Mouse (Mus musculus) induced T-regulatory cell, adult 2 months (primary cell): Measurements from ENCODE around the gene Pign.

ENCODE experiments used
- DNase-seq: peaks from one replicate; pipeline ENCODE4 v3.0.0-alpha.2; 2012; ENCODE audit warnings: low read depth

Pign gene

DNA sequence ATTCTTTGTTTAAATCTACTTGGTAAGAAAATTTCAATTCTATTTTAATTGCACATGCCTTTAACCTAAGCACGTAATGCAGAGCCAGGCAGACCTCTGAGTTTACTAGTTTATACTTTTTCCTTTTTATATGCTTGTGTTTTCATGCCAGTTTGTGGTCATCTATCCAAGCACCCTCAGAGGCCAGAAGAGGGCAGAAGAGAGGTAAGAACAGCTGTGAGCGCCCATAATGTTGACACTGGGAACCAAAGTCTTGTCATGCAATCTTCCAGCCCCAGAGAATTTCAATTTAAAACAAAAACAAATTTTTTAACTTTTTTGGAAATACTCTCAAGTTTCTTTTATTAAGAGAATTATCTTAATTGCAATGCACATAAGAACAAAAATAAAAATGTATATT is 99.7 kb downstream of the Pign start:
- peak; percentile 18 for DNase-seq

DNA sequence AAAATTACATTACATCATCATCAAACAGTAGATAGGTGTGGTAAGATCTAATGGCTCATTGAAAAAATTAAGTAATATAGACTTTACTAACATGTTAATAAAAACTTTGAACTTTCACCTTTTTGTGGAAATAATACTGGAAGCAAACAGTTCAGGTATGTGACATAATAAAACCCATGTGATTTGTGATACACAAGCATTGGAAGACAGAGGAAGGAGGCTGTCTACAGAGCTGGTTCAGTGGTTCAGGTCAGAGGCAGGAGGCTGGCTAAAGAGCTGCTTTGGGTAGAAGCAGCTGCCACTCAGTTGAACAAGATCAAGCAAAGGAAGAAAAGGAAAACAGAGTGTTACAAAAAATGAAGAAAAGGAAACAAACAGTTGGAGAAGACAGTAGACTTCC is 107.4 kb downstream of the Pign start:
- DNase-seq: no peak

DNA sequence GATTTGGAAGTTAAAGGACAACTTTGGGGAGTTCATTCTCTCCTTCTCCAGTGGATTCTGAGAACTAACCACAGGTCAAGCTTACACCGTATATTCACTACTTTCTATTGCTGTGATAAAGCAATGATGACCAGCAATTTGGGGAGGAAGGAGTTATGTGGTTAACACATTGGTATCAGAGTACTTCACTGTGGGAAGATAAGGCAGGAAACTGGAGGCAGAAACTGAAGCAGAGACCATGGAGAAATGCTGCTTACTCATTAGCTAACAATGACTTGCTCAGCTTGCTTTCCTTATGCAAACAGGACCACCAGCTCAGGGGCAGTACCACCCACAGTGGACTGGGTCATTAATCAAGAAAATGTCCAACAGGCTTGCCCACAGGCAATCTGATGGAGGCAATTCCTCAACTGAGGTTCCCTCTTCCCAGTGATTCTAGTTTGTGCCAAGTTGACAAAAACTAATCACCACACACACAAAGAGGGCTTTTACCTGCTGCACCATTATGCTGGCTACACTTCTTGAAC is 108.2 kb downstream of the Pign start:
- DNase-seq: no peak

DNA sequence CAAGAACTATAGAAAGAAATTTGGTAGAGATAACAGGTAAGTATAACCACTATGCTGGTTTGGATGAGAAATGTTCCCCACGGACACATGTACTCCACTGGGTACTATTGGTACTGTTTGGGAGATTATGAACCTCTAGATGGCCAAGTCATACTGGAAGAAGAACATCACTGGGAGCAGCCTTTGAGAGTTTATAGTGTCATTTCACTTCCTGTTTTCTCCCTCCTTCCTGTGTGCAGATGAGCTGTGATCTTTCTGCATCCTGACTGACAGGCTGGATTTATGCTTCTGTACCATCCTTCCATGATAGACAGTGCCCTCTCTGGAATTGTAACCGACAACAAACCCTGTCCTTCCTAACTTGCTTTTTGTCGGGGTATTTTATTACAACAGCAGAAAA is 110.3 kb downstream of the Pign start:
- no peak for DNase-seq

DNA sequence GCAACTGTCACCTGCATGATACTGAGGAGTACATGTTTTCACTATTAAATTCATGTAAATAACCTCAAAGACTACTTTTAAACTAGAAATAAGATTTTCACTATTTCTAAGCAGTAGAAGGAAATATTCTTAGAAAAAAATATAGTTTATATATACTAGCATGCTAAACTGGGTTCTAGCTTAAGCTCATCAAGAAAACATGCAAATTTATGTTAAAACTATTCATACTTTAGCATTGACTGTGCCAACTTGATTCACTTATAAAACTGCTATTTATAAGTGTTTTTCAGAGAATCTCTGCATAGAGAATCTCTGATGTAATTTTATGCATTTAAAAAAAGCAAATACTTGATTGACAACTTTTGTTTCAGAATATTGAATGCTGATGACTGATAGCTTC is 113.3 kb downstream of the Pign start:
- no peak for DNase-seq

DNA sequence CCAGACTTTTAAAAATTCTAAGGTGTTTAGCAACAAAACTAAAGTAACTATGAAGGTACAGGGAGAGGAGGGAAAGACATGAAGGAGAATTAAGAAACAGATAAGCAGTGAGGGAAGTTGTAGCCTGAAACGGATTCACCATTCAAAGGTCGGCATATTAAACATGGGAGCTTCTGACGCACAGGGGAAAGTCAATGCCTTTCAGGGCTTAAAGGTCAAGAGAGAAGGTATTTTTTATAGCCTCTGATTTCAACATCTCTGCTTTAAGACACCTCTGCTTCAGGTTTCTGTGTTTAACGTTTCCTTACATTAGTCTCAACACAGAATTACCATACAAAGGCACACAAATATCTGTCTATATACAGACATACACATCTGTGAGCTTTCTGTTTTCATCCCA is 113.8 kb downstream of the Pign start:
- DNase-seq: no peak

DNA sequence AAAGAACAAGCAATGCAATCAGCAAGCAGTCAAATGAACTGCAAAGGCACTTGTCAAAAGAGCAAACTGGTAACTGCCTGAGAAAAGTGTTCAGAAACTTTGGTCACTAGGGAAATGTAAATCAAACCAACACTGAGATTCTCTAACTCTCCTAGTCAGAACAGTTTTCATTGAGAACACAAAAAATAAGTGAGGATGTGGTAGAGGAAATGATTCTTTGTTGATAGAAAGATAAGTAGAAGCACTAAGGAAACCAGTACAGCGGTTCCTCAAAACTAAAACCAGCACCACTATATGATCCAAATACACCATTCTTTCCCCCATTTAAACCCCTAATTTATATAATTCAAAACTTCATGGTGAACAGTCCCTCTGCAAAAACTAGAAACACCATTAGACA is 120.4 kb downstream of the Pign start:
- DNase-seq: peak; percentile 35

DNA sequence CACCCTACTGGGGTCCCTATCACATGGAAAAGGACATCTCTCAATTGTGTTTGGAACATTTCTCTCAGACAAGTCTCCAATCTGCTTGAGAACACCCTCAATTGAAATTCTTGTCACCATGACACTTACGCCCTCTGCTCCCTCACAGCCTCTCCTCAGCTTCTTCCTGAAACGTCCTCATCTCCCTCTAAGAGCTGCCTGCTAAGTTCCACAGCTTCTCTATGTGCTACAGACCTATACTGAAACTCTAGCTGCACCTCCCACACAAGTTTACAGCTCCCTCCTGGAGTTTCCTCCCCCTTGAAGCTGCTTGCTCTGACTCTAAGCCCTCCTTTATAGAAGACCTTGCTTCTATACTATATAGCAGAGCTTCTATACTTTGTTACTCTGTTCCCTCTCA is 139.7 kb downstream of the Pign start:
- DNase-seq: no peak

DNA sequence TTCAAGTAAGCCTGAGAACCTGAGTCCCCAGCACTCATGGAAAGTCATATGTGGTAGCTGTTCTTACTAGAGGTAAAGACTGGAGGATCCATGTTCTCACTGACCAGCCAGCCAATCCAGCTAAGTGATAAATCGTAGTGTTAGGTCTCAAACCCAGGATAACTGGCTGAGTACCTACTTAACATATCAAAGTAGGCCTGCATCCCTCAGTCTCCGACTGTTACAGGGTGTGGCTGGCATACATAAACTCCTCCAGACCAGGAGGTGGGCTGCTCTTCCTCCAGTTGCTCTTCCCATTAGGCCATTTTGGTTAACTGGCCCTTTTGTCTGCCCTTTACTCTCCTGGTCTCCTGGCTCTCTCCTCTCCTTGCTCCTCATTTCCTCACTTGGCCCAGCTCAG is 141.2 kb downstream of the Pign start:
- DNase-seq: no peak

DNA sequence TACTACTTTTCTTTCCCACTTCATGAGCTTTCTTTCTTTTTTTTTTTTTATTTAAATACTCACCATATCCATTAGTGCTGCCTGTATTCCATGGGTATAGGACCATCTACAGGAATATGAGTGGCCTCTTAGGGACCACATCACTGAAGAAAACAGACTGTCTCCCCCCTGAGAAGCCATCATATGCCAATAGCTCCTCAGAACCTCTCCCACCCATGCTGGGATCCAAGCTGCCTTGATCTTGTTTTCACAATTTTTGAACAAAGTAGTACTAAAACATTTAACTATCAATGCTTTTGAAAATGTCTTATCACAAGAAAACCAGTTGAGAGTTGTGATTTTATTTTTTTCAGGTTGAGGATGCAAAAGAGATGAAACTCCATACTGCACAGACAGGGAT is 145.4 kb downstream of the Pign start:
- DNase-seq: no peak

DNA sequence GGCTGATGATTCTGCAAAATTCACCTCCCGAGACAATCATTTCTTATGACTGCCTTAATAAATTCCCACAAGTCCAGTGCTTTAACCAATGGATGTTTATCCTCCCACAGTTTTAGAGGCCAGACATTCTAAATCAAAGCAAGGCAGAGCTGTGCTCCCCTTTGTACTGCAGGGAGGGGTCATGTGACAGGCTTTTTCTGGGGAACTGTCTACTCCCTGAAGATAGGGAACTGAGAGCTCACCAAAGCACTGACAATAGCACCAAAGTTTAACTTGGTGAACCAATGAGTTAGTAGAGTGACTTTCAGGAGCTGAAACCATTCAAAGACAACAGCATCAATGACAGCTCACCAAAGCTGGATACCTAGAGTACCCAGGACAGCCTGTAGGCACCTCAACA is 156.4 kb downstream of the Pign start:
- no peak for DNase-seq

DNA sequence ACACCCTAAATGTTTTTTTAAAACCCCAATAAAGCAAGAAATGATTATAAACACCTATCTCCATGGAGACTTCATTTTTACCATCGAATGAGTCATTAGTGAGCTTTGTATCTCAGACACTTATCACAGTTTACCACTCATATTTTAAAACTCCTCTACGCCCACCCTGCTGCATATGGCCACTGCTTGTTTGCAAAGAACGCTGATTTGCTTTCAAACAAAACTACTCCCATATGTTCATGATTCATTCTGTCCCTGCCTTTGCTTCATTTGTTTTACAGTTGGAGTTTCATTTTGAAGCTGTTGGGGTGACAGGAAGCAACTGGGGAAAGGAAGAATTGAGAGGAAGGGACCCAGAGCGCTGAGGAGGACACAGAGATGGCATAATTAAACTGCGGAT is 170.9 kb downstream of the Pign start:
- no peak for DNase-seq

DNA sequence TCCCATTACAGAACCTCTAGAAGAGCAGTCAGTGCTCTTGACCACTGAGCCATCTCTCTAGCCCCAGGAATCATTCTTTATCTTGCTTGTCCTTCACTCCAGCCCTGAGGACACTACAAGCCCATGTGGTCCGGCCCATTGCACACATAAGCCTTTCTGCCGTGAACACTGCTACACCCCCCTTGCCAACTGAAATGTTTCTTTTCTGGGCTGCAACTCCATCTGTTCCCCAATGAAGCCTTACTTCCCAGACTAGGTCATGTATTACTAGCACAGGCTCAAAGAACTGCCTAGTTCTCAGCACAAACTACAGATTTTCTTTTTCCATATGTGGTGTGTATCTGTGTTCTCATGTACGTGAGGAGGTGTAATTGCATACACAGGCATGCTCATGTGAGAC is 174.0 kb downstream of the Pign start:
- DNase-seq: no peak

DNA sequence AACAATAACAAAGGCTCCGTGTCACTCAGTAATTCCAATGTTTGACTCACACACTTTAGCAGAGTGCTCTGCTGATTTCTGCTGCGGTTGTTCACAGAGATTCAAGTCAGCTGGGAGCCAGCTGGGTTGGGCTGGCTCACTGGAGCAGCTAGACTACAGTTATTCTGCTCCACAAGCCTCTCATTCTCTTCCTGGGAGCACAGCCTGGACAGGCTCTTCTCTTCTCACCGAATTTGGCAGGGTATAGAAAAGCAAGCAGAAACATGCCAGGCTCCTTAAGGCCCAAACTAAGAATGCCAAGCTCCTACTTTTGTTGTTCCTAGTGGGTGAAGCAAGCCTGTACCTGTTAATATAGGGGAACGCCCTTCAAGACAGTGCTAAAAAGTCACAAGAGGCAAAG is 176.4 kb downstream of the Pign start:
- no peak for DNase-seq
